8 mouse cellular contexts compared by ENCODE assay signal in genomic region chr6:29170952-29171388, GRCm38 (mm10). TPM values are rescaled to one million over a fixed set of nuclear protein-coding genes. Genes with fewer than 3 reads are reported as not detected.
DNase-seq lines count a peak whose midpoint lies in the region; ATAC-seq and TF ChIP-seq lines count a peak whose summit lies in the region.

No protein-coding gene starts in this region.

- ATAC-seq in embryonic facial prominence, embryonic 15.5 days (ENCODE audit: insufficient number of reproducible peaks, low FRiP score, low TSS enrichment, low read depth): peak; percentile 76
- ATAC-seq in heart, embryonic 11.5 days (replicated peaks; ENCODE audit: insufficient number of reproducible peaks, low FRiP score, low TSS enrichment): peak; percentile 63
- ATAC-seq in kidney, embryonic 14.5 days (ENCODE audit: low FRiP score, low TSS enrichment): peak; percentile 86
- 0 out of 2 replicates have a peak, but pooled peaks have one; percentile 59 for ATAC-seq in monocyte, adult 5-6 weeks (replicated peaks; ENCODE audit: insufficient number of reproducible peaks, low FRiP score, low TSS enrichment, poor library complexity, severe bottlenecking)

- no peaks in the 10 kb centered on the region for H3K9me3 ChIP-seq in embryonic facial prominence, embryonic 15.5 days (replicated peaks)
- H3K9me3 ChIP-seq in heart, embryonic 11.5 days (replicated peaks; ENCODE audit: control insufficient read depth, low read length): no peaks in the 10 kb centered on the region
- H3K9me3 ChIP-seq in kidney, embryonic 14.5 days (ENCODE audit: control insufficient read depth, low read length): no peaks in the 10 kb centered on the region

- H3K9ac ChIP-seq in embryonic facial prominence, embryonic 15.5 days: peak overlapping the region; percentile 39; the same call in 1 of the 2 replicates
- H3K9ac ChIP-seq in heart, embryonic 11.5 days (ENCODE audit: low read depth, low read length): peak overlapping the region; percentile 61
- H3K9ac ChIP-seq in kidney, embryonic 14.5 days (ENCODE audit: low read depth, low read length): peak overlapping the region; percentile 65

- H3K4me3 ChIP-seq in bone marrow, adult 2 months (replicated peaks; ENCODE audit: control insufficient read depth, low read depth, low read length): peak overlapping the region; percentile 7
- H3K4me3 ChIP-seq in embryonic facial prominence, embryonic 15.5 days (replicated peaks): peak overlapping the region; percentile 57
- peak overlapping the region; percentile 53 for H3K4me3 ChIP-seq in heart, embryonic 11.5 days (ENCODE audit: low read depth, low read length)
- H3K4me3 ChIP-seq in kidney, embryonic 14.5 days (ENCODE audit: low read length): peak overlapping the region; percentile 50

- TF ChIP-seq CTCF in bone marrow, adult 2 months (IDR thresholded peaks at IDR 0.05; ENCODE audit: control insufficient read depth, insufficient read depth, low read length): peak; percentile 64; the same call in 1 of the 2 replicates

- H3K4me2 ChIP-seq in embryonic facial prominence, embryonic 15.5 days (replicated peaks): peak overlapping the region; percentile 100
- peak overlapping the region; percentile 99 for H3K4me2 ChIP-seq in heart, embryonic 11.5 days
- H3K4me2 ChIP-seq in kidney, embryonic 14.5 days (replicated peaks; ENCODE audit: low read depth, low read length): peak overlapping the region; percentile 99

- no peak for TF ChIP-seq POLR2A in bone marrow, adult 2 months (IDR thresholded peaks at IDR 0.05; ENCODE audit: borderline replicate concordance, control insufficient read depth, low read depth, low read length)

- H3K4me1 ChIP-seq in bone marrow, adult 2 months (ENCODE audit: control insufficient read depth, insufficient read depth, low read length): no peaks in the 10 kb centered on the region
- H3K4me1 ChIP-seq in embryonic facial prominence, embryonic 15.5 days: peaks cover 22% of the 10 kb centered on the region
- H3K4me1 ChIP-seq in heart, embryonic 11.5 days (ENCODE audit: control insufficient read depth, insufficient read depth, low read length): peaks cover 26% of the 10 kb centered on the region
- H3K4me1 ChIP-seq in kidney, embryonic 14.5 days (ENCODE audit: control insufficient read depth, insufficient read depth, low read length): peaks cover 9% of the 10 kb centered on the region; the same call in 1 of the 2 replicates

- no peaks in the 10 kb centered on the region for H3K36me3 ChIP-seq in embryonic facial prominence, embryonic 15.5 days
- no peaks in the 10 kb centered on the region; the same call in 1 of the 2 replicates for H3K36me3 ChIP-seq in heart, embryonic 11.5 days (ENCODE audit: control insufficient read depth, insufficient read depth, low read length)
- no peaks in the 10 kb centered on the region for H3K36me3 ChIP-seq in kidney, embryonic 14.5 days (ENCODE audit: control insufficient read depth, insufficient read depth, low read length)

- WGBS in bone marrow, adult 2 months: under 1% methylated on average over 40 of the region's 40 CpGs
- under 1% methylated on average over 38 of the region's 40 CpGs for WGBS in embryonic facial prominence, embryonic 15.5 days
- WGBS in heart, embryonic 11.5 days (ENCODE audit: insufficient replicate concordance): under 1% methylated on average over 40 of the region's 40 CpGs
- WGBS in kidney, embryonic 14.5 days: under 1% methylated on average over 40 of the region's 40 CpGs

- H3K27ac ChIP-seq in bone marrow, adult 2 months (ENCODE audit: control insufficient read depth, insufficient read depth, low read depth, low read length, poor library complexity): no peak overlapping the region
- no peak overlapping the region for H3K27ac ChIP-seq in embryonic facial prominence, embryonic 15.5 days (replicated peaks)
- no peak overlapping the region for H3K27ac ChIP-seq in heart, embryonic 11.5 days (ENCODE audit: low read depth, low read length)
- no peak overlapping the region for H3K27ac ChIP-seq in kidney, embryonic 14.5 days (ENCODE audit: low read depth, low read length)

- peak; percentile 54 for DNase-seq in A20 (ENCODE audit: low read depth, low spot score)
- DNase-seq in liver: peak; percentile 74
- peak; percentile 56 to 63 for DNase-seq in spleen, postnatal 36 days (ENCODE audit: low spot score in 2 of 2)

- peaks cover 79% of the 10 kb centered on the region for H3K27me3 ChIP-seq in embryonic facial prominence, embryonic 15.5 days
- peaks cover 65% of the 10 kb centered on the region for H3K27me3 ChIP-seq in heart, embryonic 11.5 days (ENCODE audit: control insufficient read depth, insufficient read depth, low read length)
- peaks cover 60% of the 10 kb centered on the region for H3K27me3 ChIP-seq in kidney, embryonic 14.5 days (ENCODE audit: control insufficient read depth, insufficient read depth, low read length)

RNA-seq across cellular contexts. Expression of gene Rbm28, which starts 6.2 kb away (rescaled TPM):
- polyA plus RNA-seq in bone marrow, adult 2 months (2011; ENCODE audit: insufficient read depth, insufficient read length, low replicate concordance, missing spikeins): 12.3 and 21.5 TPM in 2 replicates
- polyA plus RNA-seq in embryonic facial prominence, embryonic 15.5 days (2015; fragmentation: Nextera tagmentation; extraction: Ambion mirVana): 33.1 and 35.8 TPM in 2 replicates
- polyA plus RNA-seq in heart, embryonic 11.5 days (2014; fragmentation: Nextera tagmentation; extraction: Ambion mirVana): 39.9 and 43.0 TPM in 2 replicates
- 65.1 and 65.8 TPM in 2 replicates for polyA plus RNA-seq in kidney, embryonic 14.5 days (2014; fragmentation: Nextera tagmentation; extraction: Ambion mirVana)
- 50.0 to 66.4 TPM (median 59.6 TPM) in 3 replicates for total RNA-seq in monocyte, adult 5-6 weeks (2017)

RNA-seq across cellular contexts. Expression of gene Prrt4, which starts 8.4 kb away (rescaled TPM):
- not detected in 2 replicates for polyA plus RNA-seq in bone marrow, adult 2 months (2011; ENCODE audit: insufficient read depth, insufficient read length, low replicate concordance, missing spikeins)
- polyA plus RNA-seq in embryonic facial prominence, embryonic 15.5 days (2015; fragmentation: Nextera tagmentation; extraction: Ambion mirVana): 0.59 and 0.79 TPM in 2 replicates
- polyA plus RNA-seq in heart, embryonic 11.5 days (2014; fragmentation: Nextera tagmentation; extraction: Ambion mirVana): 1.6 and 1.8 TPM in 2 replicates
- polyA plus RNA-seq in kidney, embryonic 14.5 days (2014; fragmentation: Nextera tagmentation; extraction: Ambion mirVana): 0.96 and 1.4 TPM in 2 replicates
- total RNA-seq in monocyte, adult 5-6 weeks (2017): not detected in 3 replicates

RNA-seq across cellular contexts. Expression of gene Impdh1, which starts 45.2 kb away (rescaled TPM):
- polyA plus RNA-seq in bone marrow, adult 2 months (2011; ENCODE audit: insufficient read depth, insufficient read length, low replicate concordance, missing spikeins): 8.6 and 29.9 TPM in 2 replicates
- 51.0 and 60.5 TPM in 2 replicates for polyA plus RNA-seq in embryonic facial prominence, embryonic 15.5 days (2015; fragmentation: Nextera tagmentation; extraction: Ambion mirVana)
- 34.3 and 40.4 TPM in 2 replicates for polyA plus RNA-seq in heart, embryonic 11.5 days (2014; fragmentation: Nextera tagmentation; extraction: Ambion mirVana)
- polyA plus RNA-seq in kidney, embryonic 14.5 days (2014; fragmentation: Nextera tagmentation; extraction: Ambion mirVana): 26.3 and 41.7 TPM in 2 replicates
- 16.4 to 27.6 TPM (median 22.7 TPM) in 3 replicates for total RNA-seq in monocyte, adult 5-6 weeks (2017)

Comparison
In these comparisons a context has a peak if more than half of its experiments do, and no peak if none do; other contexts are left out.
1. H3K4me3 ChIP-seq: peak in every context shown above with its lines; median percentile 57 in embryonic facial prominence, embryonic 15.5 days; 53 in heart, embryonic 11.5 days; 50 in kidney, embryonic 14.5 days; 7 in bone marrow, adult 2 months.